Mouse (Mus musculus) megakaryocyte, embryonic 14.5 days (primary cell): Measurements from ENCODE around the gene 4930470P17Rik.

Experiments used
- FLI1 ChIP-seq: IDR thresholded peaks from 2 replicates; pipeline ENCODE4 v1.6.1; 2012; ENCODE audit warnings: low read length, inconsistent platforms, mixed read lengths
- GATA1 ChIP-seq: IDR thresholded peaks from 3 replicates; pipeline ENCODE4 v1.6.1; 2012; ENCODE audit warnings: mixed read lengths, low read length, inconsistent platforms, borderline replicate concordance

DNA sequence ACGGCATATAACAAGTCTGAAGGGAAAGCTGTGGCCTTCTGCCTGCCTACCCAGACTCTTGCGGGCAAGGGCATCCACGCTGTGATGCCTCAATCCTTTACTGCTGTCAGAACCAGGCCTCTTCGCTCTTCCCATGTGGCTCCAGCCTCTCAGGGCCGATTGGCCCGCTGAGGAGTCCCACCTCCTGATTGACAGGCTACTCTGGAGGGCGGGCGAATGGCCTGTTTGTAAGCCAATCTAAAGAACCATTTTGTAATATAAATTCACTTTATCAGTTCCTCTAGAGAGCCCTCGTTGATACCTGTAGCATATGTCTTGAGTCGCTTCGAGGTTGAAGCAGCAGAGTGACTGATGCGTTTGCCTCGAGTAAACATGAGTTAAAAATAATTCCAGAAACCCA lies 21.2 kb upstream of the 4930470P17Rik start:
- TF ChIP-seq GATA1 = no peak
- TF ChIP-seq FLI1 = no peak
